Mouse (Mus musculus): ENCODE measurements around the gene Cct8l1. TPM values are rescaled to one million over a fixed set of nuclear protein-coding genes. Genes with fewer than 3 reads are reported as not detected.

The Cct8l1 gene
- polyA plus RNA-seq, 1 experiment from 2014 or later = 0.22 TPM

GRCm38 (mm10) chr5:25506041-25506440, 9.8 kb upstream of the Cct8l1 start:
- WGBS = 92% methylated on average over 5 of the region's 5 CpGs
- Histone ChIP-seq H3K9ac (replicated peaks) (no peak overlapping the region), H3K27me3 (replicated peaks) (no peaks in the 10 kb centered on the region), H3K36me3 (no peaks in the 10 kb centered on the region), H3K27ac (replicated peaks) (no peak overlapping the region), H3K4me2 (no peak overlapping the region), H3K4me3 (replicated peaks) (no peak overlapping the region), H3K9me3 (replicated peaks) (no peaks in the 10 kb centered on the region), H3K4me1 (no peaks in the 10 kb centered on the region)
- no peak for ATAC-seq (ENCODE audit: low FRiP score)

- WGBS = 95% methylated on average over 11 of the region's 11 CpGs
- Histone ChIP-seq H3K9ac (replicated peaks) (no peak overlapping the region), H3K36me3 (no peaks in the 10 kb centered on the region), H3K9me3 (replicated peaks) (no peaks in the 10 kb centered on the region), H3K4me1 (no peaks in the 10 kb centered on the region), H3K27ac (replicated peaks) (no peak overlapping the region), H3K27me3 (replicated peaks) (no peaks in the 10 kb centered on the region), H3K4me3 (replicated peaks) (no peak overlapping the region), H3K4me2 (no peak overlapping the region)
- ATAC-seq (ENCODE audit: low FRiP score) = no peak
Measured at GRCm38 (mm10) chr5:25516301-25516895, 531 bp downstream of the Cct8l1 start.

DNA sequence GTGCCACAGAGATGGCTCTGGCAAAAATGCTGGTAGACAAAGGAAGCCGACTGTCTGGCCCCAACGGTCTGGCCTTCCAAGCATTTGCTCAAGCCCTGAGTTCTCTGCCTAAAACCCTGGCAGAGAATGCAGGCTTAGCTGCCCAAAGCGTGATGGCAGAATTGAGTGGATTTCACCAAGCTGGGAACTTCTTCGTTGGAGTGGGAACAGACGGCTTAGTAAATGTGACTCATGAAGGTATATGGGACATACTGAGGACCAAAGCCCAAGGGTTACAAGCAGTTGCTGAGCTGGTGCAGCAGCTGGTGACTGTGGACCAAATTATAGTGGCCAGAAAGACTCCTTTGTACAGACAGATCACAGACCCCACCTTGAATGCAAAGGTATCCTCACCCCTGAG, 1.7 kb downstream of the Cct8l1 start:
- no peaks in the 10 kb centered on the region for H3K9me3 ChIP-seq (replicated peaks)
- no peak for ATAC-seq (ENCODE audit: low FRiP score)
- no peaks in the 10 kb centered on the region for H3K27me3 ChIP-seq (replicated peaks)
- H3K27ac ChIP-seq (replicated peaks) = no peak overlapping the region
- 86% methylated on average over 5 of the region's 5 CpGs for WGBS
- no peaks in the 10 kb centered on the region for H3K36me3 ChIP-seq
- no peak overlapping the region for H3K9ac ChIP-seq (replicated peaks)
- H3K4me3 ChIP-seq (replicated peaks) = no peak overlapping the region
- H3K4me2 ChIP-seq = no peak overlapping the region
- H3K4me1 ChIP-seq = no peaks in the 10 kb centered on the region

DNA sequence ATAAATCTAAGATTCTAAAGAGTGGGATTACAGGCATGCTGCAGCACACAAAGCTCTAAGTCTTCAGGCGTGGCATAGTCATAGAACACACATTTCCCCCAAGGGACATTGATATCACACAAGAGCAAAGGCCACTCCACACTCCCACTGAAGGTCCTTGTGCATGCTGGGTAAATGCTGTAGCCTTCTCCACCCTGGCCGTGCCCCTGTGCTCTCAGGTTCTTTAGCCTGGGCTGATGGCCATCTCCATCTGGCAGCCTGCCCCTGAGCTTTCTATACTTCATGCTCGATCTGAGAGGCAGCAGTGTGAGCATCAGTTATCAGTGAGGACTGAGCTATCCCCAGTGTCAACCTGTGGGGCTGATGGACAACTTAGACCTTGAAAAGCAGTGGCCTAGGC, 4.0 kb downstream of the Cct8l1 start:
- no peaks in the 10 kb centered on the region for H3K36me3 ChIP-seq
- H3K4me2 ChIP-seq = no peak overlapping the region
- H3K27ac ChIP-seq (replicated peaks) = no peak overlapping the region
- no peaks in the 10 kb centered on the region for H3K9me3 ChIP-seq (replicated peaks)
- no peaks in the 10 kb centered on the region for H3K4me1 ChIP-seq
- no peak for ATAC-seq (ENCODE audit: low FRiP score)
- no peaks in the 10 kb centered on the region for H3K27me3 ChIP-seq (replicated peaks)
- no peak overlapping the region for H3K4me3 ChIP-seq (replicated peaks)
- no peak overlapping the region for H3K9ac ChIP-seq (replicated peaks)
- WGBS = 81% methylated on average over 3 of the region's 3 CpGs

GRCm38 (mm10) chr5:25521461-25521860, 5.6 kb downstream of the Cct8l1 start:
- Histone ChIP-seq H3K27me3 (replicated peaks) (no peaks in the 10 kb centered on the region), H3K4me3 (replicated peaks) (no peak overlapping the region), H3K4me2 (no peak overlapping the region), H3K9ac (replicated peaks) (no peak overlapping the region), H3K9me3 (replicated peaks) (no peaks in the 10 kb centered on the region), H3K36me3 (no peaks in the 10 kb centered on the region), H3K27ac (replicated peaks) (no peak overlapping the region), H3K4me1 (no peaks in the 10 kb centered on the region)
- ATAC-seq (ENCODE audit: low FRiP score) = no peak
- WGBS = 92% methylated on average over 5 of the region's 5 CpGs

DNA sequence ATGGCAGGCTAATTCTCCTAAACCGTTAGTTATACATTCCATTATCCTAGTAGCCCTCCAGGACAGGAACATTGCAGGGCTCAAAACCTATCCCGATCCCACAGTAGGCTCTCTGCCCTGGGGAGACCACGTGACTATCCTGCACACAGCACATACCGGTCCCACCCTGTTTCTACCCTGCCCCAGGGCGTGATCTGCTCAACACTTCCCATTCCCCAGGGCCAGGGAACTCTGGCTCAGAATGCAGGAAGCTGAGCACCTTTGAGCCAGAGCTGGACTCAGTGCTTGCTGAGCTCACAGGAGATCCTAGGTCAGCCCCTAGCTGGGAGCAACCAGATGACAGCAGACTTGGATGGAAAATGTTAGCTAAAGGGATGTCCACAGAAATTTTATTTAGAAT, 10.2 kb downstream of the Cct8l1 start:
- ATAC-seq (ENCODE audit: low FRiP score) = no peak
- H3K4me1 ChIP-seq = peaks cover 8% of the 10 kb centered on the region
- H3K9me3 ChIP-seq (replicated peaks) = no peaks in the 10 kb centered on the region
- no peaks in the 10 kb centered on the region for H3K27me3 ChIP-seq (replicated peaks)
- H3K4me2 ChIP-seq = no peak overlapping the region
- no peak overlapping the region for H3K27ac ChIP-seq (replicated peaks)
- H3K9ac ChIP-seq (replicated peaks) = no peak overlapping the region
- WGBS = 50% methylated on average over 5 of the region's 5 CpGs
- H3K4me3 ChIP-seq (replicated peaks) = no peak overlapping the region
- no peaks in the 10 kb centered on the region for H3K36me3 ChIP-seq

DNA sequence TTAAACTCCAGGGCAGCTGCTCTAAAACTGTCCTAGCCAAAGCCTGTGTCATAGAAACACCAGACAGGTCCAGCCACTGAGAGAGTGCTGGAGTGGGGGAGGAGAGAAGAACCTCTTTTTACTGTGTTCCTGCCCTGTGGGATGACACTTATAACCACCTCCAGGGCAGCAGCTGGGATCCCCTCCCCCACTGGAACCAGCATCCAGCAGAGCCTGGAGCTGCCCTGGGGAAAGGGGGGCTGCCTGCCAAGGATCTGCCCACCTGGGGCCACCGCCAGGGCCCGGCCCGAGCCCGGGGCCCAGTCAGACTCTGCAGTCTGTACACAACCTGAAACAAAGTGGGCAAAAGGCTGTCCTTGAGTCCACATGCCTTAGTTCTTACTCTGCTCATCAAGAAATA, 11.1 kb downstream of the Cct8l1 start:
- H3K9me3 ChIP-seq (replicated peaks) = no peaks in the 10 kb centered on the region
- no peak for ATAC-seq (ENCODE audit: low FRiP score)
- H3K4me1 ChIP-seq = peaks cover 8% of the 10 kb centered on the region
- 25% methylated on average over 4 of the region's 4 CpGs for WGBS
- H3K27ac ChIP-seq (replicated peaks) = no peak overlapping the region
- no peaks in the 10 kb centered on the region for H3K27me3 ChIP-seq (replicated peaks)
- no peaks in the 10 kb centered on the region for H3K36me3 ChIP-seq
- no peak overlapping the region for H3K9ac ChIP-seq (replicated peaks)
- H3K4me3 ChIP-seq (replicated peaks) = no peak overlapping the region
- H3K4me2 ChIP-seq = no peak overlapping the region

DNA sequence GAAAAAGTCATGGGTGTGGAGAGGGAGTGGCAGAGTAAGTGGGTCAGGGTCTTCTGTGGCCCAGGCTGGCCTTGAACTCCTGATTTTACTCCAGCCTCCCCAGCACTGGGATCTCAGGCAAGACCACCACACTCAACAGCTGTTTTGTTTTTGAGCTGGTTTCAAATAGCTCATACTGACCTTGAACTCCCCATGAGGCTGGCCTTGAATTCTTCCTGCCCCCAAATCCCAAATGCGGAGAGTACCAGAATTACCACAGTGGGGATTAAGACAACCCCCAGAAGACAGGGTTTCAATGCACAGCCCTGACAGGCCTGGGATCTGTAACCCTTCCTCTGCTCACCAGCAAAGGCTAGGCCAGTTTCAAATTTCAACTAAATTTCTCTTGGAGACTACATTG, 12.1 kb downstream of the Cct8l1 start:
- no peak overlapping the region for H3K9ac ChIP-seq (replicated peaks)
- H3K36me3 ChIP-seq = no peaks in the 10 kb centered on the region
- H3K9me3 ChIP-seq (replicated peaks) = no peaks in the 10 kb centered on the region
- WGBS = 89% methylated on average over 1 of the region's 1 CpGs
- H3K4me3 ChIP-seq (replicated peaks) = no peak overlapping the region
- peaks cover 8% of the 10 kb centered on the region for H3K4me1 ChIP-seq
- H3K27ac ChIP-seq (replicated peaks) = no peak overlapping the region
- ATAC-seq (ENCODE audit: low FRiP score) = no peak
- H3K27me3 ChIP-seq (replicated peaks) = no peaks in the 10 kb centered on the region
- H3K4me2 ChIP-seq = no peak overlapping the region

DNA sequence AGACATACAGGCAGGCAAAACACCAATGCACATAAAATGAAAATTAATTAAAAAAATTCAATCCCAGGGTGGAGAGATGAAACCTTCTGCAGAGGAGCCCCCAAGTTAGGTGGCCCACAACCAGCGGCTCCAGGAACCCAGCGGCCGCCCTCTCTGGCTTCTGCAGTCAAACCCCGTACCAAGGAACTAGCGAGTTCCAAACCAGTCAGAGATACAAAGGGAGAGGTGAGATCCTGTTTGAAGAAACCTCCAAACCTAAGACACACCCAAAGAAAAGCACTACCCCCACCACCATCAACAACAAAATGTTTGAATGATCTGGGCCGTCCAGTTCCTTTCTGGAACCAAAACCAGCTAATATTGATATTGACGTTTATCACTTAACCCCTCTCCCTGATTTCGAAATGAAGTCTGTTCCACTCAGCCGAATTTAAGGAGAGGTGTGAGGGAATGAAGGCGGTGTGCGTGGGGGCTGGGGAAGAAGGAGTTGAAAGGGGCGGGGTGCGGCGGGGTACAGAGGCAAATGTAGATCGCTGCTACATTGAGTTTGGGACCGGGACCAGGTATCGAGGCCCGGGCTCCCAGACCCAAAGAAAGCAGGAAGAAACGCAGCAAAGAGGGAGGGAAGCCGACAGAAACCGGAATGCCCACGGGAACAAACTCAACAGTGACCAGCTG, 13.1 kb downstream of the Cct8l1 start:
- Histone ChIP-seq H3K27ac (replicated peaks) (peak overlapping the region; percentile 97), H3K4me2 (peak overlapping the region; percentile 73), H3K4me3 (replicated peaks) (peak overlapping the region; percentile 77), H3K36me3 (no peaks in the 10 kb centered on the region), H3K9me3 (replicated peaks) (no peaks in the 10 kb centered on the region), H3K9ac (replicated peaks) (peak overlapping the region; percentile 55), H3K27me3 (replicated peaks) (no peaks in the 10 kb centered on the region), H3K4me1 (peaks cover 8% of the 10 kb centered on the region)
- peak; percentile 63 for ATAC-seq (ENCODE audit: low FRiP score)
- WGBS = 10% methylated on average over 22 of the region's 22 CpGs

DNA sequence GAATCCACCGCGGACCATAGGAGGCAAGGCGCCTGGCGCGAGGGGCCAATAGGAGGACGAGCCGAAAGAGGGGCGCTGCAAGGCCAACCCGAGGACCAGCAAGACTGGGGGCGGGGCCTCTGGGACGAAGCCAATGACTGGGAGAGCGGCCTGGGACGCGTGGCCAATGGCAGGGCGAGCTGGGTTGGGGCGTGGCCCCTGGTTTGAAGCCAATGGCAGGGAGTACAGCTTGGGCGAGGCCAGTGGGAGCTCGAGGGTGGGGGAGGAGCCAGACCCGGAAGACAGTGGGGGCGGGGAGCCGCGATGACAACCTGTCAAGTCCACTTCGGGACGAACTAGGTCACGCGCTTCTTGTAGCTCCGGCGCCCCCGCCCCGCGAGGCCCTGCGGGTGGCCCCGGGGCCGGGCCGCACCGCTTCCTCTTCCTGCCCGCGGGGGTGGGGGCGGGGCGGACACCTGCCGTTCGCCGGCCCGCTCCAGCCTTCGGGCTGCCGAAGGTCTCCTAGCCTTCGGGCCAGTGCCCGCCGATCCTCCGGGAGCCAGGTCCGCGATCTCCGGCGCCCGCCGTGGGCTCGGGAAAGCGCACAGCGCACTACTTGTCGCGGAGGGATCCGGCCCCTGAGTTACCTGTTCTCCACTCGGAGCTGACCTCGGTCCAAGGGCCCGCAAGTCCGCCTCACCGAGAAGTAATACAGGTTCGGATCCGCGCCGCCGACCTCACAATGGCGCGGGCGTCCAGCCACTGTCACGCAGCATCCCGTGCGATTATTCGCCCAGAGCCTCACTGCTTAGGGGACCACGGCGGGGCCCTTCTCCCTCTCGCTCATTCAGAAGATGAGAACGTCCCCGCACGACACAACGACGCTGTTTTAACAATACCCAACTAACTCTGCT, 13.9 kb downstream of the Cct8l1 start:
- no peaks in the 10 kb centered on the region for H3K36me3 ChIP-seq
- peaks cover 8% of the 10 kb centered on the region for H3K4me1 ChIP-seq
- H3K9ac ChIP-seq (replicated peaks) = peak overlapping the region; percentile 73
- whole genome bisulfite sequencing = under 1% methylated on average over 66 of the region's 87 CpGs
- peak; percentile 100 for ATAC-seq (ENCODE audit: low FRiP score)
- H3K9me3 ChIP-seq (replicated peaks) = no peaks in the 10 kb centered on the region
- H3K4me3 ChIP-seq (replicated peaks) = peak overlapping the region; percentile 77
- no peaks in the 10 kb centered on the region for H3K27me3 ChIP-seq (replicated peaks)
- H3K4me2 ChIP-seq = peak overlapping the region; percentile 73
- H3K27ac ChIP-seq (replicated peaks) = peak overlapping the region; percentile 97

DNA sequence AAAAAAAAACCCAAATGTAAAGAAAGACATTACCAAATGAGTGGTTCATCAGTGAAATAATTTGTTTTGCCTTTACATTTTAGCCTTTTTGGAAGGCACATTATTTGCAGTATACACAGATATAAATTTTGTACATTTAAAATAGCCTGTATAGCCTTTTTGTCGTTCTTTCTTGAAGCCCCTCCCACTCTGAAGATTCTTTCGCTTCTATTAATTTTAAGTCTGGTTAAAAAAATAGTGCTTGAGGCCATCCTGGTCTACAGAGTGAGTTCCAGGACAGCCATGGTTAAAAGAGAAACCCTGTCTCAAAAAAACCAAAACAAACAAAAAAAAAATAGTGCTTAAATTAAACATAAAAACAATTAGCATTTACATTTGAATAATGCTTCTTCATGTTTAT, 14.8 kb downstream of the Cct8l1 start:
- ATAC-seq (ENCODE audit: low FRiP score) = no peak
- Histone ChIP-seq H3K9me3 (replicated peaks) (no peaks in the 10 kb centered on the region), H3K27me3 (replicated peaks) (no peaks in the 10 kb centered on the region), H3K4me2 (peak overlapping the region; percentile 73), H3K4me3 (replicated peaks) (peak overlapping the region; percentile 77), H3K27ac (replicated peaks) (peak overlapping the region; percentile 97), H3K9ac (replicated peaks) (no peak overlapping the region), H3K36me3 (no peaks in the 10 kb centered on the region), H3K4me1 (peaks cover 8% of the 10 kb centered on the region)
- 18% methylated on average over 2 of the region's 2 CpGs for WGBS
